Mouse (Mus musculus) testis, adult 2 months (tissue): ENCODE results near the gene Nfatc3.

Experiments
- CTCF ChIP-seq: fragments of 200-500 bp; IDR thresholded peaks from 2 replicates; pipeline ENCODE4 v1.5.1; 2012; ENCODE audit warnings: low read depth, mild to moderate bottlenecking, inconsistent platforms, low read length, moderate library complexity; ENCODE audit not compliant: control insufficient read depth, insufficient read depth, insufficient replicate concordance
- POLR2A ChIP-seq: fragments of 200-500 bp; IDR thresholded peaks from 2 replicates; pipeline ENCODE4 v1.6.1; 2012; ENCODE audit warnings: low read depth, mild to moderate bottlenecking, inconsistent platforms, low read length, moderate library complexity; ENCODE audit not compliant: control insufficient read depth

GRCm38 (mm10) chr8:106157419-106157818 lies 98.8 kb downstream of the Nfatc3 start:
- TF ChIP-seq POLR2A, result no peak
- TF ChIP-seq CTCF, result no peak
